Mouse (Mus musculus): Measurements from ENCODE around the gene Fam169b.

DNA sequence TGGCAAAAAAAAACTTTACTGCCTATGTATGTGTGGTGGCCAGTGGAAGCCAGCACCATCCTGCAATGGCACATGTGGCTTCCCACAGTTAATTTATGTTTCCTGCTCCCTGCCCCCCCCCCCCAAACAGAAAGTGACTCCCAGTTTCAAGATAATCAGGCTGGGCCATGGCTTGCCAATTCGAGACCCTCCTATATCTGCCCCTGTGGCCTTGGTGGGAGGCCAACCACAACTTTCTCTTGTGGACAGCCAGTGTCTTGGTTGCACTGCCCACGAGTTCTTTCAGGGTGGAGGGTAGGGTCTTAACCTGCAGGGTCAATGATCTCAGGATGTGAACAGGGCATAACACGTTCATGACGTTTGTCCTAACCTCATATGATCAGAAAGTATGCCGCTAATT is 22.8 kb downstream of the Fam169b start:
- TF ChIP-seq POLR2A (IDR thresholded peaks at IDR 0.05; ENCODE audit: extremely low read depth, insufficient read depth, low read length) (no peak), CTCF (IDR thresholded peaks at IDR 0.05; ENCODE audit: low read depth, low read length) (no peak)

All from liver, adult 2 months (tissue).